Mouse (Mus musculus): ENCODE results near the gene Flii. TPM values are rescaled to one million over a fixed set of nuclear protein-coding genes. Genes with fewer than 3 reads are reported as not detected.
A peak's percentile ranks its signal among the peaks of the same experiment; 100 is the strongest.

Gene Flii
- total RNA-seq, 2 experiments from 2014 or later = 42.9 to 49.3 TPM

DNA sequence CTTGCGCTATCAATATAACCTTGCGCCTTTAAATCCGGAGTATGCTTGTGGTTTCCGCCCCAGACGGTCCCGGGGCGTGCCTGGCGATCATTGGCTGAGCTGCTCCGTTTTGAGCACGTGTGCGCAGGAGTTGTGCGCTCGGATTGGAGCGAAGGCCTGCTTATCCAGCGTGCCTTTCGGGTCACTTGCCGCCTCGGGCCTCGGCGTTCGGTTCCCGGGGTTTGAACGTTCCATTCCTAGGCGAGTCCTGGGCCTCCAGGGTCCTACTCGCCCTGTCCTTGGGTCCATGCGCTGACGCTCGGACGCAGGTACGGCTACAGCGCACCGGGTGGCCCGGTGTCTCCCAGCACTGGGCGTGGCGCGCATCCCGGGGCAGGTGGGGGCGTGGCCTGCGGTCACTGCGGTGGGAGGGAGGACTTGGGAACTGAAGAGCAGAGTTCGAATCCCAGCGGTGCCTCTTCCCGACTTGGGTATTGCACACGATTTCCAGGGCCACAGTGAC, 1.2 kb upstream of the Flii start, which contains the start of gene Mief2:
Gene Mief2 (plus strand): TSS at position 139 of the 502 bp plus-strand sequence.
- intact Hi-C loops (cut with DNase I) = loop anchor here (2.0 kb wide), 1 partner anchor 48 kb away; the partner anchor contains the start of genes Smcr8 and Top3a

DNA sequence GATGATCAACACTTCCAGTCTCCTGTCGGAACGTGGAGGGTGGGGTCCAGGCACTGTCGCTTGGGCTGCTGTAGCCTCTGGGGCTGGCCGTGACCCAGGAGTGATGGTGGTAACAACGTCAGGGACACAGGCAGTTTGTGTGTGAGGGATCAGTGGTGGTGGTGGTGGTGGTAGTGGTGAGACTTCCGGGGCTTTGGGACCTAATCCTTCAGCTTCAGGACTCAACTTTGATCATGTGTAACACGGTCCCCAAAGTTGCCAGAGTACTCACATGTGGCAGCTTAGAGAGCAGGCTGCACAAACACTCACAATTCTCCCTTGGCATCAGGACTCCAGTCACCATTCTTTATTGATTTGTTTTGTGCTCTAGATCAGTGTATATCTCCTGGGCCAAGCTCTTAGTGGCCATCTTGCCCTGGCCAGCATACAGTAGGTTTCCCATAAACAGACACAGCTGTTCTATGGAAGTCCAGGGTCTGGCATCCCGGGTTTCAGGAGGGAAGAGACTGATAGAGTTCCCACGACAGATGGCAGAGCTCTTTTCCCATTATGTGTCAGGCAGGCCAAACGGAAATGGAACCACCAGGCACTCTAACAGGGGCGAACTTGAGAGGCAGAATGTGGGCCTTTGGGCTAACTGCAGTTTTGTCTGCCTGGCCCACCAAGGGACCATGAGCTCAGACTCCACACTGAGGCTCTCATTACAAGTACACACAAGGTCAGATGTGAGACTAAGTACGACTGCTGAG, 503 bp upstream of the Flii start:
- intact Hi-C loops (cut with DNase I) = loop anchor here (2.0 kb wide), 1 partner anchor 49 kb away; the partner anchor contains the start of genes Smcr8 and Top3a
- DNase-seq (ENCODE audit: low spot score in 2 of 2) = no peak

More for the DNA sequence above, 1.2 kb upstream of the Flii start, which contains the start of gene Mief2:
- DNase-seq (ENCODE audit: low spot score in 2 of 2) = peak; percentile 96

- DNase-seq (ENCODE audit: low spot score in 2 of 2) = no peak
- intact Hi-C loops (cut with DNase I) = no loop called here
Measured at GRCm38 (mm10) chr11:60719263-60719662, 7.8 kb downstream of the Flii start.

DNA sequence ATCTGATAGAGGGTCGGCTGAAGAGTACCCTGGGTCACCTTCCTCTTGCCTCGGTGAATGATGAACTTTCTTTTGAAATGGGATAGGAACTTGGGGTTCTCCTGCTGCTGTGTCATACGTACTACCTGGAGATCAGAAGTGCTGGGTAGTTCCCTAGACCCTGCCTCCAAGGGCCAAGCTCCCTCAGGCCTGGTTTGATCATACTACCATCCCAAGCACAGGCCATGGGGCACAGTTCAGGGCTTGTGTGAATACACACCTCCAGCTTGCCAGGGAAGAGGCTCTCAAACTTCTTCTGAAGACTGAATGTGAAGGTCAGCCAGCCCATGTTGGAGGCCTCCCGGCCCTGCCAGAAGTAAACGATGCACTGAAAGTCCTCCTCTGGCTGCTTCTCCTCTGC, 11.2 kb downstream of the Flii start:
- no peak for DNase-seq (ENCODE audit: low spot score in 2 of 2)
- intact Hi-C loops (cut with DNase I) = no loop called here

- DNase-seq (ENCODE audit: low spot score in 2 of 2) = no peak
- intact Hi-C loops (cut with DNase I) = no loop called here
Measured at GRCm38 (mm10) chr11:60712639-60713255, 14.3 kb downstream of the Flii start.

GRCm38 (mm10) chr11:60712040-60712439, 15.0 kb downstream of the Flii start:
- intact Hi-C loops (cut with DNase I) = no loop called here
- no peak for DNase-seq (ENCODE audit: low spot score in 2 of 2)

DNA sequence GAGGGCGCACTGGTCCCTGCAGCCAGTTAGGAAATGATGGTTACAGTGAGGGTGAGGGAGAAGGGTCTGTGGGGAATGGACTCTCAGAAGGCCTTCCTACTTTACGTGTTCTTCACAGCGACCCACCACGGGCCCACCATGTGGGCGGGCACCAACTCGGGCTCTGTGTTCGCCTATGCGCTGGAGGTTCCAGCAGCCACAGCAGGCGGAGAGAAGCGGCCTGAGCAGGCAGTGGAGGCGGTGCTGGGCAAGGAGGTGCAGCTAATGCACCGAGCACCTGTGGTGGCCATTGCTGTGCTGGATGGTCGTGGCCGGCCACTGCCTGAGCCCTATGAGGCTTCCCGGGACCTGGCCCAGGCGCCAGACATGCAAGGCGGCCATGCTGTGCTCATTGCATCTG, 15.8 kb downstream of the Flii start:
- no peak for DNase-seq (ENCODE audit: low spot score in 2 of 2)
- intact Hi-C loops (cut with DNase I) = no loop called here

DNA sequence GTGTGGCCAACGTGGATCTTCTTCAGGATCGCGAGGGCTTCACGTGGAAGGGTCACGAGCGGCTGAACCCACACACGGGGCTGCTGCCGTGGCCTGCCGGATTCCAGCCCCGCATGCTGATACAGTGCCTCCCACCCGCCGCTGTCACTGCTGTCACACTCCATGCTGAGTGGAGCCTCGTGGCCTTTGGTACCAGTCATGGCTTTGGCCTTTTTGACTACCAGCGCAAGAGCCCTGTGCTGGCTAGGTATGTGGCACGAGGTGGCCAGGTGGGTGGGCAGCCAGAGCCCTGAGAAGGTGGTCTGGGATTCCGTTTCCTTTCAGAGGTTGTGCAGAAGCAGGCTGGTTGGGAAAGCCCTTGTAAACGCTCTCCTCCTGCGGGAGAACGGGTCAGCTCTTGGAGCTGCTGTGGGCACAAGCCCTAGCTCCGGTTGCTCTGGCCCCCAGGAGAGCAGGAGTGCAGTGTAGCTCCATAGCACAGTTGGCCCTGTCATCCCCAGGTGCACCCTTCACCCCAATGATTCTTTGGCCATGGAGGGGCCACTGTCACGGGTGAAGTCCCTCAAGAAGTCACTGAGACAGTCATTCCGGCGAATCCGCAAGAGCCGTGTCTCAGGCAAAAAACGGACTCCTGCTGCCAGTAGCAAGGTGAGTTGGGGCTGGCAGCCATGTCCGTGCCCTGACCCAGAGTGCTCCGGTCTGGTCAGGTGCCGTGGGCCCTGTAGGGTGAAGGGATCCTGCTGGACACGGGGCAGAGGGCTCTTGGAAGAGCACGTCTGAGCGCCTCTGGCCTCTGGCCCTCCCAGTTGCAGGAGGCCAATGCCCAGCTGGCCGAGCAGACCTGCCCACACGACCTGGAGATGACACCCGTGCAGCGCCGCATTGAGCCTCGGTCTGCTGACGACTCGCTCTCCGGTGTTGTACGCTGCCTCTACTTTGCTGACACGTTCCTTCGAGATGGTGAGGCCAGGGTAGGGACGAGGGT, 17.3 kb downstream of the Flii start:
- intact Hi-C loops (cut with DNase I) = no loop called here
- no peak for DNase-seq (ENCODE audit: low spot score in 2 of 2)

DNA sequence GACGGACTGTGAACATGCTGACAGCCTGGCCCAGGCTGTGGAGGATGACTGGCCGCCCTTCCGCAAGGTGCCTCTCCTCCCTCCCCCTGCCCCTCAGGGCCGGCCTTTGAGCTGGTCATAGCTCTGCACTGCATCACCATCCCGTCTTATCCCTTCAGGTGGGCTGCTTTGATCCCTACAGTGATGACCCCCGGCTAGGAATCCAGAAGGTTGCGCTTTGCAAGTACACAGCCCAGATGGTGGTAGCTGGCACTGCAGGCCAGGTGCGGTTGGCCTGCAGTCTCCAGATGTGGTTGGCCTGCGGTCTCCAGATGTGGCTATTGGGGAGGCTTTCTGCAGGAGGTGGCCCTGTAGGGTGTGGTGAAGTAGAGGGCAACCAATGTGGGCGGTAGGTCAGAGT, 18.4 kb downstream of the Flii start:
- no peak for DNase-seq (ENCODE audit: low spot score in 2 of 2)
- intact Hi-C loops (cut with DNase I) = no loop called here

- intact Hi-C loops (cut with DNase I) = no loop called here
- peak in 1 of 2 experiments; percentile 10 for DNase-seq (ENCODE audit: low spot score in 2 of 2)
Measured at GRCm38 (mm10) chr11:60707672-60708071, 19.4 kb downstream of the Flii start.

- peak in 1 of 2 experiments; percentile 3 for DNase-seq (ENCODE audit: low spot score in 2 of 2)
- intact Hi-C loops (cut with DNase I) = no loop called here
Measured at GRCm38 (mm10) chr11:60706696-60707480, 20.2 kb downstream of the Flii start.

GRCm38 (mm10) chr11:60706076-60706475, 21.0 kb downstream of the Flii start:
- intact Hi-C loops (cut with DNase I) = no loop called here
- DNase-seq (ENCODE audit: low spot score in 2 of 2) = peak in 1 of 2 experiments; percentile 3

- peak in 1 of 2 experiments; percentile 2 for DNase-seq (ENCODE audit: low spot score in 2 of 2)
- intact Hi-C loops (cut with DNase I) = no loop called here
Measured at GRCm38 (mm10) chr11:60705255-60705654, 21.8 kb downstream of the Flii start.

DNA sequence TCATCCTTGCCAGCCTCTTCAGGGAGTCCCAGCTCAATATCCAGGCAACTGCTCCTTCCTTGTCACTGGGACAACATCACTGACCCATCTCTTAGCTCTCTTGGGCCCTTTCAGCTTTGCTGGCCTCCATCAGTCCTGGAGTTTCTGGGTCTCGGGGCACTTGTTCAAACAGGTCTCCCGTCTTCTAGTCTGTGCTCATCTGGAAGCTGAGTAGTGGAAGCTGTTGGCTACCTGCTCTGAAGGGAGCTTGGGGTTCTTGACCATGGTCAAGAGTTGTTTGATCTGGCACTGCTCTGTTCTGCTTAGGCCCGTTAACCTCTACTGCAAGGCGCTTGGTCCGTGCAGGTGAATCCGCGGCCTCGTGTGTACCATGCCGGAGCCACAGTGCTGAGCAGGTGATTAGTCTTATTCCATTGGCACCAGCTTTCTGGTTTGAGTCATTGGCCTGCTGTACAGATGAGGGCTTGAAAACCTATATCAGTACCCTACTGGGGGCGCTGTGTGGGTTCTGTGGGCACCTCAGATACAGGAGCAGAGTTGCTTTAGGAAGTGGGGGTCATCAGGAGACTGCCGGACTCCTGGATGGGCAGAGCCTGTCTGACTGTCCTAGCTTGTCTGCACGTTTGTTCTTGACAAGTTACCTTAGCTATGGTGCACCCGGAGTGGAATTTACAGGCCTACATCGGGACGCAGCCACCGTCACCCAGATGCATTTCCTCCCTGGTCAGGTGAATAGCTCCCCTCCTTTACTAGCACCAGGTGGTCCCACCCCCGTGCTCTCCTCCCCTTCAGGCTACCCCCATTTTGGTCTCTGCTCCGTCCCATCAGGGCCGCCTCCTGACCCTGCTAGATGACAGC, 22.8 kb downstream of the Flii start:
- DNase-seq (ENCODE audit: low spot score in 2 of 2) = peak; percentile 2 to 4
- intact Hi-C loops (cut with DNase I) = no loop called here

GRCm38 (mm10) chr11:60703131-60703530, 23.9 kb downstream of the Flii start:
- intact Hi-C loops (cut with DNase I) = no loop called here

GRCm38 (mm10) chr11:60701611-60702010, 25.5 kb downstream of the Flii start:
- DNase-seq (ENCODE audit: low spot score in 2 of 2) = peak in 1 of 2 experiments; percentile 3
- intact Hi-C loops (cut with DNase I) = no loop called here

More at GRCm38 (mm10) chr11:60703131-60703530, 23.9 kb downstream of the Flii start:
- peak; percentile 69 to 85 for DNase-seq (ENCODE audit: low spot score in 2 of 2)

DNA sequence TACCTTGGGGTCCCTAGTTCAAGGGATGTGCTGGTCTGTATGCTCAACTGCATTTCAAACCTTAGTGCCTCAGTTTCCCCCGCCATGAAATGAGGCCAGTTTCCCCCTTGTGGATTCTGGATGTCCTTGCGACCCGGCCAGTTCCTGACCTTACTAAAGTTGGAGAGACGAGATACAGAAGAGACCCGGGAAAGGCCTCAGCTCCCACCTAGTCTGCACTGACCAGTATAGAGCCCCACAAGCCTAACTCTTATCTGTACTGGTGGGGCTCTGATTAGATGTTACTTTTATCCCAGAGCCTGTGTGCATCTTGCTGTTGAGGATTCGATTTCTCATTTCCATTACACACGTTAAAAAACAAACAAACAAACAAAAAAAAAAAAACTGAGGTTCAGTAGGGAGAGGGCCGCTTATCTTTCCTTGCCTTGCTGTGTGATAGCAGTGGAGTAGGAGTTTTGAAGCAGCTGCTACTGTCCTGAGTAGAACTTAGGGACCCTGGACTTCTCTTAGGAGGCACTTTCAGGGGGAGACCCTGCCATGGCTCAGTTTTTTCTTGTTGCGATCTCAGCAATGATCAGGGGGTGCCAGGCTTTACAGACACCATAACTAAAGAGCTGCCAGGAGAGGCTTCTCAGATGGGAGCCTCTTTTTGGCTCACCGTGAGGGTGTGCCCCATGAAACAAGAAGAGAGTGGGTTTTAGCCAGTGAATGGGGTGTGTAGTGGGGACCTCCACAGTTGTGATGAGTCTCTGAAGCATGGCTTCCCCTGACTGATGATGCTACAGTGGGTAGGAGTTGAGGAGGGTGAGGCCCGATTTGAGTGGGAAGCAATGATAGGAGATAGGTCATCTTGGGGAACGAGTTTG, 26.5 kb downstream of the Flii start:
- intact Hi-C loops (cut with DNase I) = no loop called here
- peak; percentile 1 to 2 for DNase-seq (ENCODE audit: low spot score in 2 of 2)

All from left cerebral cortex, postnatal 14 days (tissue).